Mouse (Mus musculus) bone marrow, adult 2 months (tissue): ENCODE measurements at regions not wholly inside any gene's neighbourhood (a gene's known extent, or its start where the extent isn't known, plus 50 kb on each side); places are given as distances from the start of the nearest gene placed in this dataset.

Source experiments
- CTCF ChIP-seq: fragments of 200-500 bp; IDR thresholded peaks from 2 replicates; pipeline ENCODE4 v1.5.1; 2011; ENCODE audit warnings: low read length, control low read depth; ENCODE audit not compliant: control insufficient read depth, insufficient read depth
- POLR2A ChIP-seq: fragments of 200-500 bp; IDR thresholded peaks from 2 replicates; pipeline ENCODE4 v1.6.1; 2011; ENCODE audit warnings: low read depth, mild to moderate bottlenecking, control low read depth, low read length, borderline replicate concordance; ENCODE audit not compliant: control insufficient read depth

DNA sequence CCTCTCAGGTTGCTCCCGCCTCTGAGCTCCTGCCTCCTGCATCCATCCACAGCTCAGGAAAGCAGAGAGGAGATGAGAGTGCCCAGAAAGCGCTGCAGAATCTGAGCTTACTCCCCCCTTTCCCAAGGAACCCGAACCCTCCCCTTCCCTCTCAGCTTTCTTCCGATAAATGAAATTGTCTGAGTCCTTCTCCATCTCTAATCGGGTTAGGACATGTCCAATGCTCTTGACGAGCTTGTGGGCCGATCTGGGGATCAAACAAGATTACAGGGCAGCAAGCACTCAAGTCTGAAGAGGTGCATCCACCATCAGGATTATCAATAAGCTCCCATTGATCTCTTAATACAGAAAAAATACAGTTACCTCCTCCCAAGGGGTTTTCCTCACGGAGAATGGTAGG, 80.0 kb upstream of the Foxk1 start:
- TF ChIP-seq CTCF (no peak), POLR2A (no peak)
